Mouse (Mus musculus) heart, postnatal 0 days (tissue): ENCODE measurements around the gene Sh3bp5l.

ENCODE experiments used
- CTCF ChIP-seq: IDR thresholded peaks from 2 replicates; pipeline ENCODE4 v1.5.1; 2016; ENCODE audit warnings: antibody characterized with exemption, control low read depth, low read depth
- EP300 ChIP-seq: IDR thresholded peaks from 2 replicates; pipeline ENCODE4 v1.6.1; 2016; ENCODE audit warnings: antibody characterized with exemption, low read depth

- no peak for TF ChIP-seq EP300
- no peak for TF ChIP-seq CTCF
Observed at GRCm38 (mm10) chr11:58306860-58307308, 23.6 kb upstream of the Sh3bp5l start, which contains the start of gene Zfp692.
